Mouse (Mus musculus): Measurements from ENCODE around the gene Gm3012.
"Not testable (repeated sequence)": the region's sequence is repeated elsewhere in the genome, so short reads cannot be mapped to it uniquely, and the experiment has no call there.

Gm3012 gene

GRCm38 (mm10) chr14:3634212-3634611, at the start of gene Gm3012:
Gene Gm3012 (plus strand): TSS chr14:3634512.
- not testable (repeated sequence) for DNase-seq

- not testable (repeated sequence) for DNase-seq
Measured at GRCm38 (mm10) chr14:3651730-3652129, 17.4 kb downstream of the Gm3012 start, which contains the start of gene Gm3020. Gene Gm3020 (plus strand): TSS chr14:3652030.

GRCm38 (mm10) chr14:3688483-3688882, 54.2 kb downstream of the Gm3012 start, which contains the start of gene Gm3043:
Gene Gm3043 (plus strand): TSS chr14:3688783.
- DNase-seq: not testable (repeated sequence)
